Comparison of ENCODE assay signal across 8 mouse cellular contexts in genomic region chr11:103411981-103412949, GRCm38 (mm10). TPM values are rescaled to one million over a fixed set of nuclear protein-coding genes. Genes with fewer than 3 reads are reported as not detected.
A peak's percentile ranks its signal among the peaks of the same experiment; 100 is the strongest.
DNase-seq lines count a peak whose midpoint lies in the region; ATAC-seq and TF ChIP-seq lines count a peak whose summit lies in the region.

TSS of gene Plekhm1 (minus strand) at chr11:103412687.

- H3K9ac ChIP-seq in embryonic facial prominence, embryonic 13.5 days = peak within 1 kb of the TSS; percentile 89
- H3K9ac ChIP-seq in limb, embryonic 12.5 days (replicated peaks) = peak within 1 kb of the TSS; percentile 70
- peak within 1 kb of the TSS; percentile 91 for H3K9ac ChIP-seq in midbrain, embryonic 15.5 days

- H3K4me1 ChIP-seq in embryonic facial prominence, embryonic 13.5 days = peaks cover 19% of the 10 kb centered on the region
- H3K4me1 ChIP-seq in kidney, adult 2 months (ENCODE audit: control insufficient read depth, insufficient read depth, low read length) = peaks cover 9% of the 10 kb centered on the region; the same call in 1 of the 2 replicates
- H3K4me1 ChIP-seq in limb, embryonic 12.5 days (replicated peaks) = peaks cover 15% of the 10 kb centered on the region
- H3K4me1 ChIP-seq in midbrain, embryonic 15.5 days = peaks cover 25% of the 10 kb centered on the region
- H3K4me1 ChIP-seq in spleen, adult 2 months (ENCODE audit: control insufficient read depth, insufficient read depth, insufficient read length) = peaks cover 8% of the 10 kb centered on the region; the same call in 1 of the 2 replicates

- H3K4me3 ChIP-seq in embryonic facial prominence, embryonic 13.5 days = peak within 1 kb of the TSS; percentile 85
- peak within 1 kb of the TSS; percentile 94 for H3K4me3 ChIP-seq in kidney, adult 2 months (ENCODE audit: insufficient read depth, low read depth, low read length)
- peak within 1 kb of the TSS; percentile 75 for H3K4me3 ChIP-seq in limb, embryonic 12.5 days (replicated peaks)
- peak within 1 kb of the TSS; percentile 97 for H3K4me3 ChIP-seq in midbrain, embryonic 15.5 days
- peak within 1 kb of the TSS; percentile 90 for H3K4me3 ChIP-seq in spleen, adult 2 months (ENCODE audit: extremely low read depth, insufficient read depth, insufficient read length)

- TF ChIP-seq CTCF in kidney, adult 2 months (conservative IDR thresholded peaks at IDR 0.05; ENCODE audit: insufficient read depth, insufficient read length, low read depth, low read length) = no peak
- no peak for TF ChIP-seq CTCF in spleen, adult 2 months (IDR thresholded peaks at IDR 0.05; ENCODE audit: extremely low read depth, insufficient read depth, insufficient read length, insufficient replicate concordance)

- peak within 1 kb of the TSS; percentile 88 for H3K4me2 ChIP-seq in embryonic facial prominence, embryonic 13.5 days
- peak within 1 kb of the TSS; percentile 86 for H3K4me2 ChIP-seq in limb, embryonic 12.5 days
- peak within 1 kb of the TSS; percentile 96 for H3K4me2 ChIP-seq in midbrain, embryonic 15.5 days

- peak; percentile 94 for DNase-seq in 3134 (ENCODE audit: extremely low read depth, insufficient read length, low spot score)
- peak; percentile 96 to 98 for DNase-seq in adrenal gland, postnatal 36 days
- peak; percentile 96 to 97 for DNase-seq in heart, adult 18-20 months
- DNase-seq in kidney, adult 2 months = peak; percentile 98
- peak; percentile 94 to 96 for DNase-seq in spleen, adult 2 months (ENCODE audit: low read depth in 1 of 2, low spot score in 2 of 2)

- peak; percentile 27 for TF ChIP-seq POLR2A in kidney, adult 2 months (IDR thresholded peaks at IDR 0.05; ENCODE audit: low read depth, low read length)
- peak; percentile 52; the same call in 1 of the 2 replicates for TF ChIP-seq POLR2A in spleen, adult 2 months (IDR thresholded peaks at IDR 0.05; ENCODE audit: low read depth, low read length)

- H3K27ac ChIP-seq in embryonic facial prominence, embryonic 13.5 days = peak within 1 kb of the TSS; percentile 69
- H3K27ac ChIP-seq in kidney, adult 2 months (ENCODE audit: insufficient read depth, low read depth, low read length) = peak within 1 kb of the TSS; percentile 73
- no peak within 1 kb of the TSS for H3K27ac ChIP-seq in limb, embryonic 12.5 days
- H3K27ac ChIP-seq in midbrain, embryonic 15.5 days = peak within 1 kb of the TSS; percentile 85
- H3K27ac ChIP-seq in spleen, adult 2 months (ENCODE audit: insufficient read depth, low read length) = peak within 1 kb of the TSS; percentile 97

- no peaks in the 10 kb centered on the region for H3K36me3 ChIP-seq in embryonic facial prominence, embryonic 13.5 days
- no peaks in the 10 kb centered on the region for H3K36me3 ChIP-seq in kidney, adult 2 months (ENCODE audit: control insufficient read depth, insufficient read depth, low read length)
- H3K36me3 ChIP-seq in limb, embryonic 12.5 days = no peaks in the 10 kb centered on the region
- no peaks in the 10 kb centered on the region for H3K36me3 ChIP-seq in midbrain, embryonic 15.5 days (replicated peaks)
- H3K36me3 ChIP-seq in spleen, adult 2 months (ENCODE audit: control insufficient read depth, insufficient read depth, low read length) = peaks cover 4% of the 10 kb centered on the region

- under 1% methylated on average over 67 of the region's 67 CpGs for WGBS in embryonic facial prominence, embryonic 13.5 days
- under 1% methylated on average over 67 of the region's 67 CpGs for WGBS in kidney, adult 2 months
- under 1% methylated on average over 67 of the region's 67 CpGs for WGBS in limb, embryonic 12.5 days
- under 1% methylated on average over 67 of the region's 67 CpGs for WGBS in midbrain, embryonic 15.5 days
- under 1% methylated on average over 67 of the region's 67 CpGs for WGBS in spleen, adult 2 months

- peak; percentile 91 for ATAC-seq in embryonic facial prominence, embryonic 13.5 days (ENCODE audit: insufficient number of reproducible peaks, insufficient read depth, low FRiP score, low TSS enrichment, low read depth)
- peak; percentile 96 for ATAC-seq in limb, embryonic 12.5 days (ENCODE audit: insufficient number of reproducible peaks, insufficient read depth, low FRiP score, low TSS enrichment, low read depth)
- peak; percentile 99 for ATAC-seq in midbrain, embryonic 15.5 days (replicated peaks)

- peaks cover 5% of the 10 kb centered on the region for H3K27me3 ChIP-seq in embryonic facial prominence, embryonic 13.5 days
- H3K27me3 ChIP-seq in kidney, adult 2 months (replicated peaks; ENCODE audit: control insufficient read depth, insufficient read depth, low read length) = no peaks in the 10 kb centered on the region
- peaks cover 4% of the 10 kb centered on the region; the same call in 1 of the 2 replicates for H3K27me3 ChIP-seq in limb, embryonic 12.5 days
- H3K27me3 ChIP-seq in midbrain, embryonic 15.5 days (replicated peaks) = no peaks in the 10 kb centered on the region
- no peaks in the 10 kb centered on the region for H3K27me3 ChIP-seq in spleen, adult 2 months (ENCODE audit: control insufficient read depth, insufficient read depth, low read length)

- no peaks in the 10 kb centered on the region for H3K9me3 ChIP-seq in embryonic facial prominence, embryonic 13.5 days
- no peaks in the 10 kb centered on the region for H3K9me3 ChIP-seq in limb, embryonic 12.5 days
- no peaks in the 10 kb centered on the region for H3K9me3 ChIP-seq in midbrain, embryonic 15.5 days

RNA-seq across cellular contexts. Expression of gene Plekhm1, which starts in this region (rescaled TPM):
- 10 to 100 TPM; 20.1 to 21.5 TPM for total RNA-seq in adrenal gland, postnatal 36 days (2021)
- polyA plus RNA-seq in embryonic facial prominence, embryonic 13.5 days (2015; fragmentation: Nextera tagmentation; extraction: Ambion mirVana) = 7.2 and 7.6 TPM in 2 replicates
- total RNA-seq in heart, adult 18-20 months (2021) = 10 to 100 TPM; 10.8 to 12.8 TPM
- polyA plus RNA-seq in kidney, adult 2 months (2012; rRNA removed) = 21.9 and 24.0 TPM in 2 replicates
- 7.8 and 9.1 TPM in 2 replicates for polyA plus RNA-seq in limb, embryonic 12.5 days (2016; fragmentation: Nextera tagmentation; extraction: Ambion mirVana)
- polyA plus RNA-seq in midbrain, embryonic 15.5 days (2015; fragmentation: Nextera tagmentation; extraction: Ambion mirVana) = 9.5 and 10.8 TPM in 2 replicates
- 26.8 and 27.5 TPM in 2 replicates for polyA plus RNA-seq in spleen, adult 2 months (2012; rRNA removed)
